In the genomic region with DNA sequence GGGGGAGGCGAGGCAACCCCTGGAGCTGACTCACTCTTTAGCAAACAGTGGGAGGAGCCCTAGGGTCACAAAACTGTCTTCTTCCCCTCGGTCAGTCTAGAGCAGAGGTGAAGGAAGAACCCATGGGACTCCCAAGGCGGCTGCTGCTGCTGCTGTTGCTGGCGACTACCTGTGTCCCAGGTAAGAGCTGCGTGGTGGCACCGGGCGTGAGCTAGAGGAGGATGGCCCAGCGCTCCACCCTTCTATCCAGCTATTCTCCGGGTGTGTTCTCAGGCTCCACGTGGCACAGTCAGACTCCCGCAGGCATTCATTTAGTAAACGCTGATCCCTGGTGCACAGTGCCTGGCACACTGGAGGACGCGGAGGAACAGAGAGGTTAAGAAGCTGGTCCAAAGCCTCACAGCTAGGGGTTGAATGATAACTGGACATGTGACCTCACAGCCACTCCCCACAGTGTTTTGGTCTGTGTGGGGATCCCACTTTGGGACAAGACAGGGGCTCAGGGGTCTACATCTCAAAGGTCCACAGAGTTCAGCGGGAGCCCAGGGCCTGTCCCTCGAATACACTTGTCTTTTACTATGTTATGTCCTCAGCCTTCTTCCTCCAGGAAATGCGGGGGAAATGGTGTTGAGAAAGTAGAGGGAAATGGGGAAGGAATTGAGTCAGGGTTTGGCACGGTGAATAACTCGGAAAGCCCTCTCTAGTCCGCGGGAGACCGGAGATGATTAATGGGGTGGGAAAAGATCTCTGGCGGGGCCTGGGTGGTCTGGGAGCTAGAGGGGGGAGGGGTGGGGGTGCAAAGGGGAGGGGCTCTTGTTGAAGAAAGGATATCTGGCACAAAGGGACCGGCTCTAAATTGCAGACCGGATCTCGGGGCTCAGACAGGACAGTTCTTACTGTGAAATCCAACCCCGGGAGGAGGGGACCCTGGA, we compare ENCODE assay signal across 7 mouse cellular contexts. TPM values are rescaled to one million over a fixed set of nuclear protein-coding genes. Genes with fewer than 3 reads are reported as not detected.
DNase-seq lines count a peak whose midpoint lies in the region; ATAC-seq and TF ChIP-seq lines count a peak whose summit lies in the region.

A gene (plus strand): TSS at position 97 of the 932 bp plus-strand sequence.

- H3K4me2 ChIP-seq in embryonic facial prominence, embryonic 13.5 days = peak within 1 kb of the TSS; percentile 52
- peak within 1 kb of the TSS; percentile 41 for H3K4me2 ChIP-seq in limb, embryonic 14.5 days (replicated peaks; ENCODE audit: low read depth, low read length, severe bottlenecking)
- peak within 1 kb of the TSS; percentile 6; the same call in 1 of the 2 replicates for H3K4me2 ChIP-seq in midbrain, embryonic 14.5 days (ENCODE audit: low read length)

- ATAC-seq in embryonic facial prominence, embryonic 13.5 days (ENCODE audit: insufficient number of reproducible peaks, insufficient read depth, low FRiP score, low TSS enrichment, low read depth) = 0 out of 2 replicates have a peak, but pooled peaks have one; percentile 18
- ATAC-seq in hematopoietic stem cell, adult 5-6 weeks (replicated peaks in 1 of 2; ENCODE audit: insufficient read depth in 1 of 2, low FRiP score in 2 of 2, low TSS enrichment in 1 of 2, low read depth in 1 of 2, poor library complexity in 2 of 2, severe bottlenecking in 2 of 2) = peak; percentile 33 to 48
- peak; percentile 45 for ATAC-seq in limb, embryonic 14.5 days (ENCODE audit: low FRiP score, low read depth)
- no peak for ATAC-seq in midbrain, embryonic 14.5 days (ENCODE audit: low FRiP score, low TSS enrichment)

- peak within 1 kb of the TSS; percentile 32 for H3K9ac ChIP-seq in embryonic facial prominence, embryonic 13.5 days
- 0 out of 2 replicates have a peak within 1 kb of the TSS, but pooled peaks have one; percentile 8 for H3K9ac ChIP-seq in limb, embryonic 14.5 days (ENCODE audit: low read depth, low read length, severe bottlenecking)
- no peak within 1 kb of the TSS for H3K9ac ChIP-seq in midbrain, embryonic 14.5 days (replicated peaks; ENCODE audit: low read length)

- H3K9me3 ChIP-seq in embryonic facial prominence, embryonic 13.5 days = no peaks in the 10 kb centered on the region
- H3K9me3 ChIP-seq in limb, embryonic 14.5 days (ENCODE audit: control insufficient read depth, low read length) = no peaks in the 10 kb centered on the region
- no peaks in the 10 kb centered on the region for H3K9me3 ChIP-seq in midbrain, embryonic 14.5 days (ENCODE audit: control insufficient read depth, low read length)

- peaks cover 17% of the 10 kb centered on the region for H3K4me1 ChIP-seq in embryonic facial prominence, embryonic 13.5 days
- H3K4me1 ChIP-seq in limb, embryonic 14.5 days (ENCODE audit: control insufficient read depth, insufficient read depth, low read length) = peaks cover 4% of the 10 kb centered on the region; the same call in 1 of the 2 replicates
- 0 out of 2 replicates have a peak, but pooled peaks cover 5% of the 10 kb centered on the region for H3K4me1 ChIP-seq in midbrain, embryonic 14.5 days (ENCODE audit: control insufficient read depth, insufficient read depth, low read length)

- peak within 1 kb of the TSS; percentile 28 for H3K4me3 ChIP-seq in embryonic facial prominence, embryonic 13.5 days
- peak within 1 kb of the TSS; percentile 15 for H3K4me3 ChIP-seq in limb, embryonic 14.5 days (replicated peaks; ENCODE audit: low read length)
- H3K4me3 ChIP-seq in midbrain, embryonic 14.5 days (replicated peaks; ENCODE audit: low read depth, low read length) = no peak within 1 kb of the TSS

- no peaks in the 10 kb centered on the region for H3K36me3 ChIP-seq in embryonic facial prominence, embryonic 13.5 days
- H3K36me3 ChIP-seq in limb, embryonic 14.5 days (ENCODE audit: control insufficient read depth, insufficient read depth, low read length) = no peaks in the 10 kb centered on the region
- no peaks in the 10 kb centered on the region for H3K36me3 ChIP-seq in midbrain, embryonic 14.5 days (ENCODE audit: control insufficient read depth, insufficient read depth, low read length)

- peaks cover 13% of the 10 kb centered on the region; the same call in 1 of the 2 replicates for H3K27me3 ChIP-seq in embryonic facial prominence, embryonic 13.5 days
- H3K27me3 ChIP-seq in limb, embryonic 14.5 days (ENCODE audit: control insufficient read depth, insufficient read depth, low read length) = no peaks in the 10 kb centered on the region
- H3K27me3 ChIP-seq in midbrain, embryonic 14.5 days (ENCODE audit: control insufficient read depth, insufficient read depth, low read length) = 0 out of 2 replicates have a peak, but pooled peaks cover 5% of the 10 kb centered on the region

- no peak for TF ChIP-seq POLR2A in limb, embryonic 14.5 days (IDR thresholded peaks at IDR 0.05; ENCODE audit: borderline replicate concordance, extremely low read depth, insufficient read depth, insufficient read length)

- 12% methylated on average over 27 of the region's 27 CpGs for WGBS in embryonic facial prominence, embryonic 13.5 days
- WGBS in limb, embryonic 14.5 days = 3% methylated on average over 27 of the region's 27 CpGs
- 12% methylated on average over 27 of the region's 27 CpGs for WGBS in midbrain, embryonic 14.5 days

- no peak within 1 kb of the TSS for H3K27ac ChIP-seq in embryonic facial prominence, embryonic 13.5 days
- no peak within 1 kb of the TSS for H3K27ac ChIP-seq in limb, embryonic 14.5 days (replicated peaks; ENCODE audit: low read depth, low read length)
- H3K27ac ChIP-seq in midbrain, embryonic 14.5 days (replicated peaks; ENCODE audit: low read depth, low read length) = no peak within 1 kb of the TSS

- peak; percentile 66 to 83 for DNase-seq in adrenal gland, adult (ENCODE audit: inconsistent age in 2 of 2, low spot score in 1 of 2)
- peak; percentile 38 for DNase-seq in limb, embryonic 14.5 days (ENCODE audit: low spot score)
- no peak for DNase-seq in midbrain, embryonic 14.5 days
- no peak for DNase-seq in thymus, postnatal 10 days (ENCODE audit: low spot score in 2 of 2)
- DNase-seq in thymus, postnatal 14 days = no peak

RNA-seq across cellular contexts. Expression of the gene that starts here (rescaled TPM):
- 2.6 and 3.8 TPM in 2 replicates for polyA plus RNA-seq in embryonic facial prominence, embryonic 13.5 days (2015; fragmentation: Nextera tagmentation; extraction: Ambion mirVana)
- 37.1 and 53.2 TPM in 2 replicates for total RNA-seq in hematopoietic stem cell, adult 5-6 weeks (2017)
- polyA plus RNA-seq in limb, embryonic 14.5 days (2012; rRNA removed) = 8.3 and 8.4 TPM in 2 replicates
- 3.9 and 7.5 TPM in 2 replicates for polyA plus RNA-seq in limb, embryonic 14.5 days (2014; fragmentation: Nextera tagmentation; extraction: Ambion mirVana)
- polyA plus RNA-seq in midbrain, embryonic 14.5 days (2014; fragmentation: Nextera tagmentation; extraction: Ambion mirVana) = 1.1 and 2.6 TPM in 2 replicates

Comparison
In these comparisons a context has a peak if more than half of its experiments do, and no peak if none do; other contexts are left out.
1. DNase-seq: peak in adrenal gland, adult (2 of 2) and limb, embryonic 14.5 days (single experiment); none in midbrain, embryonic 14.5 days (single experiment), thymus, postnatal 10 days (0 of 2) and thymus, postnatal 14 days (single experiment).
2. Peak in every context shown above with its lines, with median percentiles within 50 percentile points of each other: H3K4me2 ChIP-seq.